In the genomic region with DNA sequence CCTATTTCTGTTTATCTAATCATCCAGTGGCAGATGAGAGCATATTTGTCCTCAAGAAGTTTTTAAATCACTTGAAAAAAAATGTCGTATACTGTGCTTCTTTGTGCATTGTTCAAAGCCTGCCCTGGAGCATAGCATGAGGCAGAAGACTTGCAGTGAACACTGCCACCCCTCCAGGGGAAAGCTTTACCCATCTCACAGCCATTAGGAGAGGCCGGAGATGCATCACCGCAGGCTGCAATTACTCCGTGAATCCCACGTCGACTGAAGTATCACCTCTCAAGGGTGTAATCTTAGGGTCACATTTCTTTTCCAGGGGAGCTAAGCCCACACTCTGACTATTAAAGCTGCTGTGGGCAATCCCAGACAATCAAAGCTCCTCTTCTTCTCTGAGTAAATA, we compare ENCODE assay signal across 19 mouse cellular contexts.
A peak's percentile ranks its signal among the peaks of the same experiment; 100 is the strongest.
DNase-seq lines count a peak whose midpoint lies in the region; ATAC-seq and TF ChIP-seq lines count a peak whose summit lies in the region.
"Had no signal": no experiment of that assay in that cellular context is flagged by ENCODE, and none has a peak within 500 bp of the region (broad histone marks: within the 10 kb centered on the region; RNA-seq: fewer than 3 reads in every experiment).

No protein-coding gene starts in this region.

- H3K9ac ChIP-seq in midbrain, embryonic 13.5 days (replicated peaks): no peak overlapping the region
- H3K9ac ChIP-seq in midbrain, postnatal 0 days (replicated peaks; ENCODE audit: low read length, poor library complexity, severe bottlenecking): no peak overlapping the region
- no peak overlapping the region for H3K9ac ChIP-seq in midbrain, embryonic 15.5 days
- H3K9ac ChIP-seq: forebrain, embryonic 15.5 days; kidney, embryonic 15.5 days; liver, embryonic 12.5 days; lung, embryonic 15.5 days had no signal

- peaks cover 7% of the 10 kb centered on the region; the same call in 1 of the 2 replicates for H3K4me1 ChIP-seq in midbrain, embryonic 13.5 days (replicated peaks)
- no peaks in the 10 kb centered on the region for H3K4me1 ChIP-seq in midbrain, postnatal 0 days (ENCODE audit: insufficient read depth, low read length)
- peaks cover 4% of the 10 kb centered on the region; the same call in 1 of the 2 replicates for H3K4me1 ChIP-seq in midbrain, embryonic 15.5 days
- H3K4me1 ChIP-seq: forebrain, embryonic 15.5 days; kidney, embryonic 15.5 days; limb, embryonic 10.5 days; liver, embryonic 12.5 days; lung, embryonic 15.5 days had no signal

- peak; percentile 69 for ATAC-seq in midbrain, embryonic 13.5 days
- no peak for ATAC-seq in midbrain, postnatal 0 days (ENCODE audit: low FRiP score)
- 0 out of 2 replicates have a peak, but pooled peaks have one; percentile 63 for ATAC-seq in midbrain, embryonic 15.5 days (replicated peaks)
- ATAC-seq: forebrain, embryonic 15.5 days; liver, embryonic 12.5 days had no signal

- TF ChIP-seq CTCF in midbrain, postnatal 0 days (IDR thresholded peaks at IDR 0.05): no peak

- no peaks in the 10 kb centered on the region for H3K9me3 ChIP-seq in midbrain, embryonic 13.5 days
- H3K9me3 ChIP-seq in midbrain, postnatal 0 days (ENCODE audit: low read length): no peaks in the 10 kb centered on the region
- no peaks in the 10 kb centered on the region for H3K9me3 ChIP-seq in midbrain, embryonic 15.5 days
- H3K9me3 ChIP-seq: forebrain, embryonic 15.5 days; kidney, embryonic 15.5 days; limb, embryonic 10.5 days; liver, embryonic 12.5 days; lung, embryonic 15.5 days had no signal

- no peak overlapping the region for H3K27ac ChIP-seq in midbrain, embryonic 13.5 days
- H3K27ac ChIP-seq in midbrain, postnatal 0 days (ENCODE audit: low read depth, low read length): no peak overlapping the region
- 0 out of 2 replicates have a peak overlapping the region, but pooled peaks have one; percentile 0 for H3K27ac ChIP-seq in midbrain, embryonic 15.5 days
- H3K27ac ChIP-seq: forebrain, embryonic 15.5 days; kidney, embryonic 15.5 days; limb, embryonic 10.5 days; liver, embryonic 12.5 days; lung, embryonic 15.5 days; macrophage; stomach, postnatal 0 days had no signal

- H3K36me3 ChIP-seq in midbrain, embryonic 13.5 days: no peaks in the 10 kb centered on the region
- H3K36me3 ChIP-seq in midbrain, postnatal 0 days (ENCODE audit: insufficient read depth, low read length): no peaks in the 10 kb centered on the region
- H3K36me3 ChIP-seq in midbrain, embryonic 15.5 days (replicated peaks): no peaks in the 10 kb centered on the region
- H3K36me3 ChIP-seq: forebrain, embryonic 15.5 days; kidney, embryonic 15.5 days; limb, embryonic 10.5 days; liver, embryonic 12.5 days; lung, embryonic 15.5 days had no signal

- H3K27me3 ChIP-seq in midbrain, embryonic 13.5 days: no peaks in the 10 kb centered on the region
- H3K27me3 ChIP-seq in midbrain, postnatal 0 days (ENCODE audit: insufficient read depth, low read length): no peaks in the 10 kb centered on the region
- H3K27me3 ChIP-seq in midbrain, embryonic 15.5 days (replicated peaks): no peaks in the 10 kb centered on the region
- H3K27me3 ChIP-seq: forebrain, embryonic 15.5 days; kidney, embryonic 15.5 days; liver, embryonic 12.5 days; lung, embryonic 15.5 days had no signal

- H3K4me2 ChIP-seq in midbrain, embryonic 13.5 days (replicated peaks): no peak overlapping the region
- H3K4me2 ChIP-seq in midbrain, postnatal 0 days (ENCODE audit: low read depth, low read length, poor library complexity, severe bottlenecking): no peak overlapping the region
- no peak overlapping the region for H3K4me2 ChIP-seq in midbrain, embryonic 15.5 days
- H3K4me2 ChIP-seq: forebrain, embryonic 15.5 days; heart, embryonic 11.5 days; kidney, embryonic 15.5 days; liver, embryonic 12.5 days; lung, embryonic 15.5 days had no signal

- no peak overlapping the region for H3K4me3 ChIP-seq in midbrain, embryonic 13.5 days (replicated peaks)
- H3K4me3 ChIP-seq in midbrain, postnatal 0 days (ENCODE audit: low read depth, low read length): no peak overlapping the region
- H3K4me3 ChIP-seq in midbrain, embryonic 15.5 days: no peak overlapping the region
- H3K4me3 ChIP-seq: forebrain, embryonic 15.5 days; kidney, embryonic 15.5 days; limb, embryonic 10.5 days; liver, embryonic 12.5 days; lung, embryonic 15.5 days had no signal

- WGBS in midbrain, embryonic 13.5 days: 41% methylated on average over 6 of the region's 6 CpGs
- 21% methylated on average over 6 of the region's 6 CpGs for WGBS in midbrain, postnatal 0 days
- 22% methylated on average over 6 of the region's 6 CpGs for WGBS in midbrain, embryonic 15.5 days

- DNase-seq in midbrain, postnatal 0 days (ENCODE audit: low spot score): no peak
- peak; percentile 2 for DNase-seq in embryo, embryonic 11.5 days (ENCODE audit: low read depth, low spot score)
- no peak for DNase-seq in right cerebral cortex, postnatal 14 days
- DNase-seq in layer of hippocampus, postnatal 10 days (ENCODE audit: low spot score in 2 of 2): no peak
- DNase-seq in cerebellum, adult 11-12 months: no peak
- DNase-seq: adrenal gland, postnatal 36 days; cerebellum, postnatal 36 days; heart, postnatal 36 days; right cerebral cortex, postnatal 25 days had no signal
